ENCODE assay signal across 8 mouse cellular contexts in the genomic region with DNA sequence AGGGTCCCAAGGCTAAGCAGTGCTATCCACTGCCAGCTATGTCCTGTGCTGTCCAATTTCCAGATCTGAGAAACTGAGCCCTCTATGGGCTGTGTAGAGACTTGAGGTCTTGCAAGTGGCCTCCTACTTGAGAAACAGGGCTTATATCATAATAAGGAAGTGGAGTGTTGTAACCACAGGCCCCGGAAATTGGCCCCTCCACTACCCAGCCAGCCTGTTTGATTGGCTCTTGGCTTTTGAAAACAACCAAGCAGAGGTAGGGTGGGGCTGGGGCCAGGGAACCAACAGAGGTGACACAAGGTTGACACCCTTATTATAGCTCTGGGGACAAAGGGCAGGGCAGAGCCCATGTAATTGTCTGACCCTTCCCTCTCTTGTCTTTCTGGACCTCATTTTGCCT. TPM values are rescaled to one million over a fixed set of nuclear protein-coding genes. Genes with fewer than 3 reads are reported as not detected.
DNase-seq lines count a peak whose midpoint lies in the region; ATAC-seq and TF ChIP-seq lines count a peak whose summit lies in the region.

No protein-coding gene starts in this region.

- no peaks in the 10 kb centered on the region for H3K9me3 ChIP-seq in kidney, embryonic 15.5 days (replicated peaks)

- no peaks in the 10 kb centered on the region for H3K79me2 ChIP-seq in liver, adult 2 months (ENCODE audit: control insufficient read depth, insufficient read depth, low read length)

- no peak overlapping the region for H3K9ac ChIP-seq in kidney, embryonic 15.5 days
- no peak overlapping the region for H3K9ac ChIP-seq in liver, adult 2 months (ENCODE audit: low read depth, low read length)

- H3K36me3 ChIP-seq in kidney, embryonic 15.5 days = no peaks in the 10 kb centered on the region
- H3K36me3 ChIP-seq in liver, adult 2 months (ENCODE audit: control insufficient read depth, insufficient read depth, low read length) = no peaks in the 10 kb centered on the region

- H3K27me3 ChIP-seq in kidney, embryonic 15.5 days = peaks cover 12% of the 10 kb centered on the region
- H3K27me3 ChIP-seq in liver, adult 2 months (ENCODE audit: control insufficient read depth, insufficient read depth, low read length) = peaks cover 4% of the 10 kb centered on the region

- H3K27ac ChIP-seq in kidney, embryonic 15.5 days = no peak overlapping the region
- peak overlapping the region; percentile 20; the same call in 1 of the 2 replicates for H3K27ac ChIP-seq in cortical plate, adult 2 months (ENCODE audit: insufficient read depth, low read length)
- peak overlapping the region; percentile 43; the same call in 1 of the 2 replicates for H3K27ac ChIP-seq in liver, adult 2 months (replicated peaks; ENCODE audit: insufficient read depth, low read depth, low read length)

- no peak for TF ChIP-seq CTCF in cortical plate, adult 2 months (IDR thresholded peaks at IDR 0.05; ENCODE audit: extremely low read depth, insufficient read depth, low read length)
- TF ChIP-seq CTCF in liver, adult 2 months (IDR thresholded peaks at IDR 0.05; ENCODE audit: low read depth, low read length) = no peak

- H3K4me3 ChIP-seq in kidney, embryonic 15.5 days (replicated peaks) = no peak overlapping the region
- no peak overlapping the region for H3K4me3 ChIP-seq in cortical plate, adult 2 months (ENCODE audit: insufficient read depth, low read length)
- H3K4me3 ChIP-seq in liver, adult 2 months (ENCODE audit: insufficient read depth, low read depth, low read length) = no peak overlapping the region

- 30% methylated on average over 1 of the region's 1 CpGs for WGBS in kidney, embryonic 15.5 days
- WGBS in liver, adult 2 months = 46% methylated on average over 1 of the region's 1 CpGs

- H3K4me2 ChIP-seq in kidney, embryonic 15.5 days = no peak overlapping the region

- TF ChIP-seq POLR2A in cortical plate, adult 2 months (IDR thresholded peaks at IDR 0.05; ENCODE audit: extremely low read depth, insufficient read depth, low read length) = no peak
- no peak for TF ChIP-seq POLR2A in liver, adult 2 months (IDR thresholded peaks at IDR 0.05; ENCODE audit: extremely low read depth, insufficient read depth, low read length)

- ATAC-seq in kidney, embryonic 15.5 days (replicated peaks; ENCODE audit: low FRiP score) = no peak

- DNase-seq in kidney, postnatal 36 days = peak; percentile 27 to 38
- peak; percentile 53 for DNase-seq in liver, adult 2 months (ENCODE audit: extremely low read depth, low read depth, low spot score)
- DNase-seq in naive thymus-derived CD4-positive, alpha-beta T cell, adult 2 months (ENCODE audit: low read depth) = peak; percentile 88
- DNase-seq in yolk sac, embryonic 10.5 days (ENCODE audit: low spot score) = peak; percentile 64
- DNase-seq in left cerebral cortex, adult 11 months (ENCODE audit: low spot score) = no peak
- no peak for DNase-seq in gastrocnemius, postnatal 10 days

- H3K4me1 ChIP-seq in kidney, embryonic 15.5 days = peaks cover 96% of the 10 kb centered on the region
- peaks cover 17% of the 10 kb centered on the region for H3K4me1 ChIP-seq in cortical plate, adult 2 months (ENCODE audit: control insufficient read depth, insufficient read depth, low read length)
- H3K4me1 ChIP-seq in liver, adult 2 months (ENCODE audit: control insufficient read depth, insufficient read depth, low read length) = peaks cover 13% of the 10 kb centered on the region

RNA-seq across cellular contexts. Expression of a gene that starts 3.9 kb away (rescaled TPM):
- polyA plus RNA-seq in kidney, embryonic 15.5 days (2015; fragmentation: Nextera tagmentation; extraction: Ambion mirVana) = 2.0 and 2.5 TPM in 2 replicates
- 42.5 and 44.4 TPM in 2 replicates for polyA plus RNA-seq in cortical plate, adult 2 months (2012; rRNA removed)
- total RNA-seq in liver, adult 2 months (2014; rRNA removed) = 0.74 and 0.94 TPM in 2 replicates
- polyA plus RNA-seq in liver, adult 2 months (2012; rRNA removed) = 0.82 and 1.5 TPM in 2 replicates
- total RNA-seq in gastrocnemius, postnatal 10 days (2021) = 1 to 10 TPM; 1.1 to 2.0 TPM

Comparison
In these comparisons a context has a peak if more than half of its experiments do, and no peak if none do; other contexts are left out.
1. DNase-seq: peak in kidney, postnatal 36 days (2 of 2), liver, adult 2 months (single experiment), naive thymus-derived CD4-positive, alpha-beta T cell, adult 2 months (single experiment) and yolk sac, embryonic 10.5 days (single experiment); none in left cerebral cortex, adult 11 months (single experiment) and gastrocnemius, postnatal 10 days (single experiment).
2. RNA of a gene that starts 3.9 kb away (polyA plus RNA-seq): 42.5 to 44.4 TPM in cortical plate, adult 2 months; 2.0 to 2.5 TPM in kidney, embryonic 15.5 days and 0.82 to 1.5 TPM in liver, adult 2 months; every median in the first group is over 10 times any median in the second.